Mouse (Mus musculus) mammary gland, adult 2 months (tissue): ENCODE data around the gene Rel. TPM values are rescaled to one million over a fixed set of nuclear protein-coding genes. Genes with fewer than 3 reads are reported as not detected.

Experiments
- polyA plus RNA-seq: library from polyadenylated mRNA; depleted of rRNA; stranded (reverse); fragments of >200 nt; gene quantifications from 2 replicates; pipeline ENCODE4 v1.2.3, GENCODE M21; 2012; ENCODE audit warnings: low replicate concordance; rRNA removed

Gene Rel
- 6.1 and 7.2 TPM in 2 replicates for polyA plus RNA-seq

DNA sequence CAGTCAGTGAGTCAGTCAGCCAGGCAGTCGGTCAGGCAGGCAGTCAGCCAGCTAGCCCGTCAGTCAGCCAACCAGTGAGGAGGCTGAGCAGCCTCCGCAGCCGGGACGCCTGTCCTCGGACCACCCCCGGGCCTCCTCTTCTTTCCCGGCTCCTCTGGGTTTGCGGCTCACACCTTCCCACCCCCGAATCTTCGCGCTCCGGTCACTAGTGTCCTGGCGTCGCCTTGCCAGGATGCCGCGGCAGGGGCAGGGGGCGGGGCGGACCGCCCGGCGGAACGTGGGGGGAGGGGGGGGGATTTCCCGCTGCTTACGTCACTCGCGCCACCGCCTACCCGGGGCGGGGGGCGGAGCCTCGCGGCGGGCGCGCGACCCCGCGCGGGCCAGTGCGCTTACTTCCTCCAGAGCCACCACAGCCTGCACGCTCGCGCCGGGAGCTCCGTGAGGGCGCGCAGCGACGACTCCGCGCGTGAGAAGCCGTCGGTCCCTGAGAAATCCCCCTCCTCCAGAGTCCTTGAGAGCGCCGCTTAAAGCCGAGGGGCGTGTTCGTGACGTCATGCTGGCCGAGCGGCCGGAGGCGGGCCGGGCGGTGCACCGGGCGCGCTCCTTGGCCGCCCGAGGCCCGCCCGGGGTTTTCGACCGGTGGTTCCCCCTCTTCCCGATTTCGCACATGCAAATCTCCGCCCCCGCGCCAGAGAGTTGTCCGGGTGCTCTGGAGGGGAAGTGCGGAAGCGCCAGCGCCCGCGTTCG is at the start of gene Rel:
TSS of gene Rel (minus strand) at position 211 of the 747 bp plus-strand sequence.

Other genes with a start within 250 kb of the Rel start
- gene 1700093K21Rik, start 249.8 kb downstream of the Rel start, polyA plus RNA-seq, result 0.40 TPM in 1 of 2 replicates, not detected in the other
- gene 0610010F05Rik, start 137.3 kb downstream of the Rel start, polyA plus RNA-seq, result 3.1 and 3.4 TPM in 2 replicates
- gene Pus10, start 105.3 kb downstream of the Rel start, polyA plus RNA-seq, result 2.1 and 3.9 TPM in 2 replicates
- gene Pex13, start 105.0 kb downstream of the Rel start, polyA plus RNA-seq, result 14.6 and 17.5 TPM in 2 replicates
- gene Papolg, start 124.3 kb upstream of the Rel start, polyA plus RNA-seq, result 2.4 and 4.7 TPM in 2 replicates